In the genomic region with DNA sequence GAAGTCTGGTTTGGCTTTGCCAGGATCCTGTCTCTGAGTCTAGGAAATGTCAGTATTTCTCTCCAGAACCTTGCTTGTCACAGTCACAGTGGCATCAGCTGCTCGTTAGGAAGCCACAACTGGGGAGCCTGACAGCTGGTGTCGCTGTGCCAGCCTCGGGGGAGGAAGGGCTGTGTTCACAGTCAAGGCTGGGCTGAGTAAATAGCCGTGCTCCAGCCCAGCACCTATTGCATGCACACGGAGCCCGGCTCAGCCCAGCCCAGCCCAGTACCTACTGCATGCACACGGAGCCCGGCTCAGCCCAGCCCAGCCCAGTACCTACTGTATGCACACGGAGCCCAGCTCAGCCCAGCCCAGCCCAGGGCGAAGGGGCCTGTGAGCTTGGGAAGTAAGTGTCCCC, we compare ENCODE assay signal across 10 mouse cellular contexts. TPM values are rescaled to one million over a fixed set of nuclear protein-coding genes. Genes with fewer than 3 reads are reported as not detected.
DNase-seq lines count a peak whose midpoint lies in the region; ATAC-seq lines count a peak whose summit lies in the region.
"Had no signal": no experiment of that assay in that cellular context is flagged by ENCODE, and none has a peak within 500 bp of the region (broad histone marks: within the 10 kb centered on the region; RNA-seq: fewer than 3 reads in every experiment).

No protein-coding gene starts in this region.

- intact Hi-C loops in left cerebral cortex, postnatal 4 days (cut with DNase I), result loop anchor here (2.0 kb wide), 1 partner anchor 103 kb away; no protein-coding TSS in a partner anchor

- H3K4me3 ChIP-seq in embryonic facial prominence, embryonic 14.5 days (ENCODE audit: low read depth, low read length), result no peak overlapping the region
- H3K4me3 ChIP-seq in hindbrain, embryonic 16.5 days (ENCODE audit: low read length), result no peak overlapping the region
- H3K4me3 ChIP-seq in stomach, embryonic 14.5 days (ENCODE audit: low read depth, low read length), result no peak overlapping the region

- H3K27me3 ChIP-seq in embryonic facial prominence, embryonic 14.5 days (replicated peaks; ENCODE audit: control insufficient read depth, insufficient read depth, low read length), result no peaks in the 10 kb centered on the region
- no peaks in the 10 kb centered on the region for H3K27me3 ChIP-seq in hindbrain, embryonic 16.5 days (replicated peaks; ENCODE audit: control insufficient read depth, insufficient read depth, low read length)
- H3K27me3 ChIP-seq in stomach, embryonic 14.5 days (ENCODE audit: control insufficient read depth, insufficient read depth, low read length), result no peaks in the 10 kb centered on the region

- no peaks in the 10 kb centered on the region for H3K4me1 ChIP-seq in embryonic facial prominence, embryonic 14.5 days (ENCODE audit: control insufficient read depth, insufficient read depth, low read length)
- H3K4me1 ChIP-seq in hindbrain, embryonic 16.5 days (ENCODE audit: control insufficient read depth, insufficient read depth, low read depth, low read length), result peaks cover 5% of the 10 kb centered on the region; the same call in 1 of the 2 replicates
- H3K4me1 ChIP-seq in stomach, embryonic 14.5 days (ENCODE audit: control insufficient read depth, insufficient read depth, low read length), result no peaks in the 10 kb centered on the region

- H3K9me3 ChIP-seq in embryonic facial prominence, embryonic 14.5 days (ENCODE audit: control insufficient read depth, low read length), result no peaks in the 10 kb centered on the region
- no peaks in the 10 kb centered on the region for H3K9me3 ChIP-seq in hindbrain, embryonic 16.5 days (ENCODE audit: control insufficient read depth, low read length)
- no peaks in the 10 kb centered on the region for H3K9me3 ChIP-seq in stomach, embryonic 14.5 days (ENCODE audit: control insufficient read depth, low read depth, low read length)

- 63% methylated on average over 6 of the region's 10 CpGs for WGBS in embryonic facial prominence, embryonic 14.5 days
- WGBS in hindbrain, embryonic 16.5 days, result 42% methylated on average over 9 of the region's 10 CpGs
- 58% methylated on average over 10 of the region's 10 CpGs for WGBS in stomach, embryonic 14.5 days

- H3K9ac ChIP-seq in embryonic facial prominence, embryonic 14.5 days (ENCODE audit: low read depth, low read length), result no peak overlapping the region
- H3K9ac ChIP-seq in hindbrain, embryonic 16.5 days (ENCODE audit: low read depth, low read length), result no peak overlapping the region; the same call in 1 of the 2 replicates
- no peak overlapping the region for H3K9ac ChIP-seq in stomach, embryonic 14.5 days (replicated peaks; ENCODE audit: low read depth, low read length)

- ATAC-seq in embryonic facial prominence, embryonic 14.5 days (ENCODE audit: low read depth), result peak; percentile 50; the same call in 1 of the 2 replicates
- ATAC-seq in hindbrain, embryonic 16.5 days, result peak; percentile 34; the same call in 1 of the 2 replicates
- ATAC-seq in stomach, embryonic 14.5 days (ENCODE audit: insufficient number of reproducible peaks, insufficient read depth, low FRiP score, low read depth), result peak; percentile 54; the same call in 1 of the 2 replicates
- ATAC-seq: Patski had no signal

- peak; percentile 42 for DNase-seq in left cerebral cortex, adult 11 months (ENCODE audit: low spot score)
- no peak for DNase-seq in left cerebral cortex, postnatal 4 days
- DNase-seq in embryonic facial prominence, embryonic 14.5 days (ENCODE audit: low spot score), result peak; percentile 22
- no peak for DNase-seq in cerebellum, adult 9-10 months
- DNase-seq in spleen, adult 18-20 months, result no peak
- DNase-seq: cerebellum, adult 9-11 months had no signal

- no peak overlapping the region for H3K27ac ChIP-seq in embryonic facial prominence, embryonic 14.5 days (replicated peaks; ENCODE audit: low read depth, low read length)
- no peak overlapping the region for H3K27ac ChIP-seq in hindbrain, embryonic 16.5 days (ENCODE audit: low read depth, low read length)
- H3K27ac ChIP-seq in stomach, embryonic 14.5 days (ENCODE audit: low read length), result no peak overlapping the region

- no peaks in the 10 kb centered on the region for H3K36me3 ChIP-seq in embryonic facial prominence, embryonic 14.5 days (ENCODE audit: control insufficient read depth, insufficient read depth, low read length)
- H3K36me3 ChIP-seq in hindbrain, embryonic 16.5 days (ENCODE audit: control insufficient read depth, insufficient read depth, low read length), result no peaks in the 10 kb centered on the region
- H3K36me3 ChIP-seq in stomach, embryonic 14.5 days (ENCODE audit: control insufficient read depth, insufficient read depth, low read length), result no peaks in the 10 kb centered on the region

- no peak overlapping the region for H3K4me2 ChIP-seq in embryonic facial prominence, embryonic 14.5 days (ENCODE audit: low read depth, low read length)
- no peak overlapping the region for H3K4me2 ChIP-seq in hindbrain, embryonic 16.5 days (ENCODE audit: low read length)
- no peak overlapping the region for H3K4me2 ChIP-seq in stomach, embryonic 14.5 days (replicated peaks; ENCODE audit: low read depth, low read length)

RNA-seq across cellular contexts. Expression of a gene that starts 9.6 kb away (rescaled TPM):
- not detected for total RNA-seq in left cerebral cortex, postnatal 4 days (2021)
- polyA plus RNA-seq in embryonic facial prominence, embryonic 14.5 days (2014; fragmentation: Nextera tagmentation; extraction: Ambion mirVana), result 5.3 and 6.5 TPM in 2 replicates
- 0.06 TPM in 1 of 2 replicates, not detected in the other for polyA plus RNA-seq in hindbrain, embryonic 16.5 days (2015; fragmentation: Nextera tagmentation; extraction: Ambion mirVana)
- polyA plus RNA-seq in stomach, embryonic 14.5 days (2014; fragmentation: Nextera tagmentation; extraction: Ambion mirVana), result 0.16 and 0.29 TPM in 2 replicates
- total RNA-seq: gastrocnemius, postnatal 4 days had no signal
- polyA plus RNA-seq: Patski had no signal

RNA-seq across cellular contexts. Expression of a gene that starts 10.9 kb away (rescaled TPM):
- total RNA-seq in left cerebral cortex, postnatal 4 days (2021), result 1 to 10 TPM; 1.4 to 1.7 TPM
- 2.2 and 4.7 TPM in 2 replicates for polyA plus RNA-seq in embryonic facial prominence, embryonic 14.5 days (2014; fragmentation: Nextera tagmentation; extraction: Ambion mirVana)
- polyA plus RNA-seq in hindbrain, embryonic 16.5 days (2015; fragmentation: Nextera tagmentation; extraction: Ambion mirVana), result 4.5 and 5.2 TPM in 2 replicates
- polyA plus RNA-seq in stomach, embryonic 14.5 days (2014; fragmentation: Nextera tagmentation; extraction: Ambion mirVana), result 0.97 and 1.3 TPM in 2 replicates
- polyA plus RNA-seq: Patski had no signal

RNA-seq across cellular contexts. Expression of a gene that starts 23.3 kb away (rescaled TPM):
- under 1 TPM in 1 of 2 experiments, not detected in 1; 0.10 TPM for total RNA-seq in left cerebral cortex, postnatal 4 days (2021)
- 0.17 and 0.61 TPM in 2 replicates for polyA plus RNA-seq in embryonic facial prominence, embryonic 14.5 days (2014; fragmentation: Nextera tagmentation; extraction: Ambion mirVana)
- 0.35 and 0.36 TPM in 2 replicates for polyA plus RNA-seq in hindbrain, embryonic 16.5 days (2015; fragmentation: Nextera tagmentation; extraction: Ambion mirVana)
- 0.14 TPM in 1 of 2 replicates, not detected in the other for polyA plus RNA-seq in stomach, embryonic 14.5 days (2014; fragmentation: Nextera tagmentation; extraction: Ambion mirVana)
- polyA plus RNA-seq: Patski had no signal

RNA-seq across cellular contexts. Expression of a gene that starts 27.7 kb away (rescaled TPM):
- total RNA-seq in left cerebral cortex, postnatal 4 days (2021), result not detected
- polyA plus RNA-seq in embryonic facial prominence, embryonic 14.5 days (2014; fragmentation: Nextera tagmentation; extraction: Ambion mirVana), result 0.28 and 0.38 TPM in 2 replicates
- 0.61 and 0.76 TPM in 2 replicates for polyA plus RNA-seq in hindbrain, embryonic 16.5 days (2015; fragmentation: Nextera tagmentation; extraction: Ambion mirVana)
- 0.13 and 0.35 TPM in 2 replicates for polyA plus RNA-seq in stomach, embryonic 14.5 days (2014; fragmentation: Nextera tagmentation; extraction: Ambion mirVana)
- total RNA-seq: gastrocnemius, postnatal 4 days had no signal

Comparison
In these comparisons a context has a peak if more than half of its experiments do, and no peak if none do; other contexts are left out.
1. DNase-seq: peak in left cerebral cortex, adult 11 months (single experiment) and embryonic facial prominence, embryonic 14.5 days (single experiment); none in left cerebral cortex, postnatal 4 days (single experiment), cerebellum, adult 9-10 months (single experiment) and spleen, adult 18-20 months (0 of 2).
2. Peak in every context shown above with its lines, with median percentiles within 50 percentile points of each other: ATAC-seq.